Mouse (Mus musculus) heart, adult 11 months (tissue): ENCODE results near the gene Cfap61.
A peak's percentile ranks its signal among the peaks of the same experiment; 100 is the strongest.

Experiments used
- DNase-seq: peaks from one replicate; pipeline ENCODE4 v3.0.0; 2022

Cfap61 gene

GRCm38 (mm10) chr2:146168017-146168803, 233.6 kb downstream of the Cfap61 start:
- DNase-seq: peak; percentile 96

GRCm38 (mm10) chr2:146169492-146169891, 234.9 kb downstream of the Cfap61 start:
- DNase-seq: peak; percentile 84

GRCm38 (mm10) chr2:146172106-146172505, 237.5 kb downstream of the Cfap61 start:
- DNase-seq: peak; percentile 79

GRCm38 (mm10) chr2:146174173-146174572, 239.6 kb downstream of the Cfap61 start:
- DNase-seq: peak; percentile 42

- peak; percentile 25 for DNase-seq
These were observed 244.1 kb downstream of the Cfap61 start for GRCm38 (mm10) chr2:146178718-146179117.

- DNase-seq: peak; percentile 81
These were observed 249.5 kb downstream of the Cfap61 start for GRCm38 (mm10) chr2:146183830-146184793.

GRCm38 (mm10) chr2:146196126-146196525, 261.5 kb downstream of the Cfap61 start:
- peak; percentile 93 for DNase-seq

GRCm38 (mm10) chr2:146197947-146198346, 263.4 kb downstream of the Cfap61 start:
- DNase-seq: peak; percentile 64

GRCm38 (mm10) chr2:146210968-146211367, 276.4 kb downstream of the Cfap61 start:
- no peak for DNase-seq

- peak; percentile 84 for DNase-seq
These were observed 280.1 kb downstream of the Cfap61 start for GRCm38 (mm10) chr2:146214715-146215114.

- DNase-seq: peak; percentile 72
These were observed 281.8 kb downstream of the Cfap61 start for GRCm38 (mm10) chr2:146216111-146217064.

GRCm38 (mm10) chr2:146217227-146217980, 282.8 kb downstream of the Cfap61 start:
- peak; percentile 75 for DNase-seq

GRCm38 (mm10) chr2:146218161-146218691, 283.6 kb downstream of the Cfap61 start:
- no peak for DNase-seq

GRCm38 (mm10) chr2:146218881-146219535, 284.4 kb downstream of the Cfap61 start:
- DNase-seq: no peak

- DNase-seq: peak; percentile 34
These were observed 285.2 kb downstream of the Cfap61 start for GRCm38 (mm10) chr2:146219791-146220190.

GRCm38 (mm10) chr2:146220591-146221075, 286.0 kb downstream of the Cfap61 start:
- DNase-seq: peak; percentile 81

- no peak for DNase-seq
These were observed 286.7 kb downstream of the Cfap61 start, which contains the start of gene Insm1 for GRCm38 (mm10) chr2:146221076-146221928. Gene Insm1 (plus strand): TSS chr2:146221921.

GRCm38 (mm10) chr2:146221929-146222278, 287.3 kb downstream of the Cfap61 start:
- DNase-seq: no peak
